Comparison of ENCODE assay signal across 10 mouse cellular contexts in genomic region chr2:12049386-12049785, GRCm38 (mm10).
A peak's percentile ranks its signal among the peaks of the same experiment; 100 is the strongest.
DNase-seq lines count a peak whose midpoint lies in the region; ATAC-seq and TF ChIP-seq lines count a peak whose summit lies in the region.
"Had no signal": no experiment of that assay in that cellular context is flagged by ENCODE, and none has a peak within 500 bp of the region (broad histone marks: within the 10 kb centered on the region; RNA-seq: fewer than 3 reads in every experiment).

No protein-coding gene starts in this region.

- no peak for ATAC-seq in heart, embryonic 16.5 days (replicated peaks; ENCODE audit: extremely low read depth, insufficient read depth, low FRiP score)
- ATAC-seq in heart, embryonic 11.5 days (replicated peaks; ENCODE audit: insufficient number of reproducible peaks, low FRiP score, low TSS enrichment), result no peak
- no peak for ATAC-seq in forebrain, postnatal 0 days
- no peak for ATAC-seq in midbrain, embryonic 16.5 days

- H3K9ac ChIP-seq in heart, embryonic 16.5 days (ENCODE audit: low read length), result no peak overlapping the region
- H3K9ac ChIP-seq in heart, embryonic 11.5 days (ENCODE audit: low read depth, low read length), result no peak overlapping the region
- H3K9ac ChIP-seq in forebrain, postnatal 0 days, result no peak overlapping the region
- H3K9ac ChIP-seq in midbrain, embryonic 16.5 days (ENCODE audit: low read depth, low read length), result no peak overlapping the region
- H3K9ac ChIP-seq: embryonic facial prominence, embryonic 15.5 days; midbrain, embryonic 12.5 days had no signal

- no peaks in the 10 kb centered on the region for H3K27me3 ChIP-seq in heart, embryonic 16.5 days (ENCODE audit: control insufficient read depth, insufficient read depth, low read length)
- H3K27me3 ChIP-seq in heart, embryonic 11.5 days (ENCODE audit: control insufficient read depth, insufficient read depth, low read length), result no peaks in the 10 kb centered on the region
- H3K27me3 ChIP-seq in forebrain, postnatal 0 days (ENCODE audit: insufficient read depth, low read length), result no peaks in the 10 kb centered on the region
- H3K27me3 ChIP-seq in midbrain, embryonic 16.5 days (ENCODE audit: control insufficient read depth, insufficient read depth, low read depth, low read length), result no peaks in the 10 kb centered on the region
- H3K27me3 ChIP-seq: embryonic facial prominence, embryonic 15.5 days; midbrain, embryonic 12.5 days had no signal

- H3K36me3 ChIP-seq in heart, embryonic 16.5 days (ENCODE audit: control insufficient read depth, insufficient read depth), result no peaks in the 10 kb centered on the region
- no peaks in the 10 kb centered on the region for H3K36me3 ChIP-seq in heart, embryonic 11.5 days (ENCODE audit: control insufficient read depth, insufficient read depth, low read length)
- no peaks in the 10 kb centered on the region for H3K36me3 ChIP-seq in forebrain, postnatal 0 days (ENCODE audit: insufficient read depth)
- H3K36me3 ChIP-seq in midbrain, embryonic 16.5 days (ENCODE audit: control insufficient read depth, insufficient read depth, low read length), result no peaks in the 10 kb centered on the region
- H3K36me3 ChIP-seq: embryonic facial prominence, embryonic 15.5 days; midbrain, embryonic 12.5 days had no signal

- whole genome bisulfite sequencing in heart, embryonic 16.5 days, result 42% methylated on average over 7 of the region's 7 CpGs
- WGBS in heart, embryonic 11.5 days (ENCODE audit: insufficient replicate concordance), result 58% methylated on average over 7 of the region's 7 CpGs
- 81% methylated on average over 7 of the region's 7 CpGs for WGBS in forebrain, postnatal 0 days
- 79% methylated on average over 7 of the region's 7 CpGs for WGBS in midbrain, embryonic 16.5 days

- intact Hi-C loops in left cerebral cortex, postnatal 25 days (cut with DNase I), result loop anchor here (2.0 kb wide), 1 partner anchor 251 kb away; the partner anchor contains the start of gene Itga8

- DNase-seq in MN1 (ENCODE audit: low spot score), result peak; percentile 22
- DNase-seq in brain, adult 2 months (ENCODE audit: low read depth, low spot score), result peak; percentile 76
- DNase-seq in left cerebral cortex, postnatal 25 days (ENCODE audit: low spot score in 2 of 2), result peak; percentile 27 to 77
- no peak for DNase-seq in forebrain, postnatal 0 days
- DNase-seq: liver had no signal

- no peaks in the 10 kb centered on the region for H3K9me3 ChIP-seq in heart, embryonic 16.5 days (replicated peaks; ENCODE audit: control insufficient read depth, low read length)
- H3K9me3 ChIP-seq in heart, embryonic 11.5 days (replicated peaks; ENCODE audit: control insufficient read depth, low read length), result no peaks in the 10 kb centered on the region
- no peaks in the 10 kb centered on the region for H3K9me3 ChIP-seq in forebrain, postnatal 0 days (ENCODE audit: low read length)
- no peaks in the 10 kb centered on the region for H3K9me3 ChIP-seq in midbrain, embryonic 16.5 days (replicated peaks; ENCODE audit: control insufficient read depth, low read length, poor library complexity, severe bottlenecking)
- H3K9me3 ChIP-seq: embryonic facial prominence, embryonic 15.5 days; midbrain, embryonic 12.5 days had no signal

- H3K4me2 ChIP-seq in heart, embryonic 16.5 days (ENCODE audit: low read depth, low read length), result peak overlapping the region; percentile 27; the same call in 1 of the 2 replicates
- H3K4me2 ChIP-seq in heart, embryonic 11.5 days, result no peak overlapping the region
- no peak overlapping the region for H3K4me2 ChIP-seq in forebrain, postnatal 0 days (ENCODE audit: low read depth)
- no peak overlapping the region for H3K4me2 ChIP-seq in midbrain, embryonic 16.5 days (ENCODE audit: low read length)
- H3K4me2 ChIP-seq: embryonic facial prominence, embryonic 15.5 days; midbrain, embryonic 12.5 days had no signal

- no peak overlapping the region for H3K4me3 ChIP-seq in heart, embryonic 16.5 days (ENCODE audit: low read length)
- no peak overlapping the region for H3K4me3 ChIP-seq in heart, embryonic 11.5 days (ENCODE audit: low read depth, low read length)
- no peak overlapping the region for H3K4me3 ChIP-seq in forebrain, postnatal 0 days (ENCODE audit: low read depth, low read length)
- no peak overlapping the region for H3K4me3 ChIP-seq in midbrain, embryonic 16.5 days (ENCODE audit: low read depth, low read length)
- H3K4me3 ChIP-seq: embryonic facial prominence, embryonic 15.5 days; midbrain, embryonic 12.5 days had no signal

- no peak overlapping the region; the same call in 1 of the 2 replicates for H3K27ac ChIP-seq in heart, embryonic 16.5 days (ENCODE audit: low read length)
- H3K27ac ChIP-seq in heart, embryonic 11.5 days (ENCODE audit: low read depth, low read length), result no peak overlapping the region
- H3K27ac ChIP-seq in forebrain, postnatal 0 days (ENCODE audit: low read depth, low read length), result no peak overlapping the region
- no peak overlapping the region for H3K27ac ChIP-seq in midbrain, embryonic 16.5 days (ENCODE audit: low read length)
- H3K27ac ChIP-seq: embryonic facial prominence, embryonic 15.5 days; midbrain, embryonic 12.5 days had no signal

- TF ChIP-seq CTCF in forebrain, postnatal 0 days (IDR thresholded peaks at IDR 0.05; ENCODE audit: low read depth), result no peak

- H3K4me1 ChIP-seq in heart, embryonic 16.5 days (ENCODE audit: control insufficient read depth, insufficient read depth, low read length), result peaks cover 9% of the 10 kb centered on the region
- 0 out of 2 replicates have a peak, but pooled peaks cover 2% of the 10 kb centered on the region for H3K4me1 ChIP-seq in heart, embryonic 11.5 days (ENCODE audit: control insufficient read depth, insufficient read depth, low read length)
- no peaks in the 10 kb centered on the region for H3K4me1 ChIP-seq in forebrain, postnatal 0 days (ENCODE audit: insufficient read depth)
- peaks cover 2% of the 10 kb centered on the region; the same call in 1 of the 2 replicates for H3K4me1 ChIP-seq in midbrain, embryonic 16.5 days (ENCODE audit: control insufficient read depth, insufficient read depth, low read length)
- H3K4me1 ChIP-seq: embryonic facial prominence, embryonic 15.5 days; midbrain, embryonic 12.5 days had no signal
